8 mouse cellular contexts compared by ENCODE assay signal in the genomic region with DNA sequence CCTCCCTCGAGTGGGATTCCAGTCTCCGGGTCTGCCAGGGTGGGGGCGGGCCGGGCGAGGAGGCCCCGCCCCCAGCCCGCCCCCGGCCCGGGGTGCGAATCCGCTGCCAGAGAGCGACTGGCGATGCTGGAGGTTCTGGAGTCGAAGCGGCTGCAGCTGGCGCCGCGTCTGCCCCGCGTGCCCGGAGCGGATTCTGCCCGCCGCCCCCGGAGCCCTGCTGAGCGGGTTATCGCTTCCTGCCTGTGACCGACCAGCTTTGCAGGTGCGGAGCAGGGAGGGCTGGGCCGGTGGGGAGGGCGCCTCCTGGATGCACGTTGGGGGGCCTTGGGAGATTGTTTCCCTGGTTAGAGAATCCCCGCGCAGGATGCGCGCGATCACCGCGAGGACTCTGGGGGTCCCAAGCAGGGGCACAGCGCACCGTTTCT. TPM values are rescaled to one million over a fixed set of nuclear protein-coding genes. Genes with fewer than 3 reads are reported as not detected.
DNase-seq lines count a peak whose midpoint lies in the region; ATAC-seq lines count a peak whose summit lies in the region.

No protein-coding gene starts in this region.

- H3K4me3 ChIP-seq in lung, embryonic 16.5 days (ENCODE audit: low read length), result peak overlapping the region; percentile 53
- peak overlapping the region; percentile 68 for H3K4me3 ChIP-seq in limb, embryonic 10.5 days
- peak overlapping the region; percentile 51 for H3K4me3 ChIP-seq in neural tube, embryonic 11.5 days (ENCODE audit: low read depth, low read length)

- peak; percentile 49 for DNase-seq in adrenal gland, postnatal 10 days
- DNase-seq in adrenal gland, postnatal 4 days (ENCODE audit: low spot score in 2 of 2), result no peak
- no peak for DNase-seq in lung, adult 18-20 months
- DNase-seq in limb, embryonic 10.5 days (ENCODE audit: low spot score), result peak; percentile 81
- peak; percentile 61 for DNase-seq in neural tube, embryonic 11.5 days (ENCODE audit: low spot score)
- no peak for DNase-seq in adipocyte (ENCODE audit: low spot score)

- H3K4me1 ChIP-seq in lung, embryonic 16.5 days (replicated peaks; ENCODE audit: control insufficient read depth, insufficient read depth, low read length), result peaks cover 5% of the 10 kb centered on the region; the same call in 1 of the 2 replicates
- peaks cover 45% of the 10 kb centered on the region for H3K4me1 ChIP-seq in limb, embryonic 10.5 days
- peaks cover 14% of the 10 kb centered on the region for H3K4me1 ChIP-seq in neural tube, embryonic 11.5 days (ENCODE audit: control insufficient read depth, insufficient read depth, low read length)

- H3K9ac ChIP-seq in lung, embryonic 16.5 days (ENCODE audit: low read length), result peak overlapping the region; percentile 64
- H3K9ac ChIP-seq in neural tube, embryonic 11.5 days (ENCODE audit: low read length), result peak overlapping the region; percentile 67

- H3K4me2 ChIP-seq in lung, embryonic 16.5 days (ENCODE audit: low read depth, low read length), result peak overlapping the region; percentile 93
- H3K4me2 ChIP-seq in neural tube, embryonic 11.5 days (ENCODE audit: low read depth), result peak overlapping the region; percentile 96

- no peaks in the 10 kb centered on the region for H3K36me3 ChIP-seq in lung, embryonic 16.5 days (ENCODE audit: control insufficient read depth, insufficient read depth, low read length)
- H3K36me3 ChIP-seq in limb, embryonic 10.5 days, result no peaks in the 10 kb centered on the region
- H3K36me3 ChIP-seq in neural tube, embryonic 11.5 days (ENCODE audit: control insufficient read depth, insufficient read depth, low read length), result no peaks in the 10 kb centered on the region

- H3K9me3 ChIP-seq in lung, embryonic 16.5 days (ENCODE audit: control insufficient read depth, low read length), result no peaks in the 10 kb centered on the region
- H3K9me3 ChIP-seq in limb, embryonic 10.5 days (replicated peaks), result no peaks in the 10 kb centered on the region
- H3K9me3 ChIP-seq in neural tube, embryonic 11.5 days (ENCODE audit: control insufficient read depth, low read length), result no peaks in the 10 kb centered on the region

- WGBS in lung, embryonic 16.5 days, result 0% methylated on average over 37 of the region's 41 CpGs
- WGBS in limb, embryonic 10.5 days, result under 1% methylated on average over 41 of the region's 41 CpGs
- WGBS in neural tube, embryonic 11.5 days, result under 1% methylated on average over 40 of the region's 41 CpGs

- no peak overlapping the region for H3K27ac ChIP-seq in lung, embryonic 16.5 days (ENCODE audit: low read length)
- H3K27ac ChIP-seq in limb, embryonic 10.5 days, result peak overlapping the region; percentile 83
- no peak overlapping the region for H3K27ac ChIP-seq in neural tube, embryonic 11.5 days (ENCODE audit: low read depth, low read length)

- peaks cover 5% of the 10 kb centered on the region; the same call in 1 of the 2 replicates for H3K27me3 ChIP-seq in lung, embryonic 16.5 days (ENCODE audit: control insufficient read depth, insufficient read depth, low read depth, low read length)
- peaks cover 45% of the 10 kb centered on the region for H3K27me3 ChIP-seq in limb, embryonic 10.5 days (ENCODE audit: low read depth, poor library complexity, severe bottlenecking)
- H3K27me3 ChIP-seq in neural tube, embryonic 11.5 days (ENCODE audit: control insufficient read depth, insufficient read depth, low read length), result no peaks in the 10 kb centered on the region; the same call in 1 of the 2 replicates

- peak; percentile 57 for ATAC-seq in lung, embryonic 16.5 days (ENCODE audit: low read depth)
- ATAC-seq in granulocyte monocyte progenitor cell, adult 5-6 weeks (replicated peaks; ENCODE audit: poor library complexity, severe bottlenecking), result peak; percentile 63
- ATAC-seq in neural tube, embryonic 11.5 days (ENCODE audit: insufficient read depth, low FRiP score, low TSS enrichment), result peak; percentile 45; the same call in 1 of the 2 replicates

RNA-seq across cellular contexts. Expression of gene Camkv, which starts 0.3 kb away (rescaled TPM):
- total RNA-seq in adrenal gland, postnatal 10 days (2021), result 1 to 10 TPM; 1.6 to 2.7 TPM
- 1 to 10 TPM; 3.5 to 4.0 TPM for total RNA-seq in adrenal gland, postnatal 4 days (2021)
- polyA plus RNA-seq in lung, embryonic 16.5 days (2015; fragmentation: Nextera tagmentation; extraction: Ambion mirVana), result 2.0 and 2.5 TPM in 2 replicates
- total RNA-seq in granulocyte monocyte progenitor cell, adult 5-6 weeks (2014; fragmentation: Nextera tagmentation), result not detected in 2 replicates
- not detected in 2 replicates for total RNA-seq in granulocyte monocyte progenitor cell, adult 5-6 weeks (2017)
- polyA plus RNA-seq in limb, embryonic 10.5 days (2016; fragmentation: Nextera tagmentation; extraction: Ambion mirVana), result 7.5 and 9.9 TPM in 2 replicates
- polyA plus RNA-seq in neural tube, embryonic 11.5 days (2014; fragmentation: Nextera tagmentation; extraction: Ambion mirVana), result 3.5 and 4.3 TPM in 2 replicates

RNA-seq across cellular contexts. Expression of gene Actl11, which starts 7.5 kb away (rescaled TPM):
- total RNA-seq in adrenal gland, postnatal 10 days (2021), result not detected
- total RNA-seq in adrenal gland, postnatal 4 days (2021), result not detected
- polyA plus RNA-seq in lung, embryonic 16.5 days (2015; fragmentation: Nextera tagmentation; extraction: Ambion mirVana), result not detected in 2 replicates
- not detected in 2 replicates for total RNA-seq in granulocyte monocyte progenitor cell, adult 5-6 weeks (2014; fragmentation: Nextera tagmentation)
- total RNA-seq in granulocyte monocyte progenitor cell, adult 5-6 weeks (2017), result not detected in 2 replicates
- polyA plus RNA-seq in limb, embryonic 10.5 days (2016; fragmentation: Nextera tagmentation; extraction: Ambion mirVana), result not detected in 2 replicates
- not detected in 2 replicates for polyA plus RNA-seq in neural tube, embryonic 11.5 days (2014; fragmentation: Nextera tagmentation; extraction: Ambion mirVana)

RNA-seq across cellular contexts. Expression of gene Traip, which starts 14.1 kb away (rescaled TPM):
- 1 to 10 TPM; 5.1 to 7.4 TPM for total RNA-seq in adrenal gland, postnatal 10 days (2021)
- total RNA-seq in adrenal gland, postnatal 4 days (2021), result 10 to 100 TPM; 14.4 to 16.3 TPM
- polyA plus RNA-seq in lung, embryonic 16.5 days (2015; fragmentation: Nextera tagmentation; extraction: Ambion mirVana), result 24.0 and 24.3 TPM in 2 replicates
- total RNA-seq in granulocyte monocyte progenitor cell, adult 5-6 weeks (2014; fragmentation: Nextera tagmentation), result 11.1 and 19.4 TPM in 2 replicates
- 24.0 and 29.7 TPM in 2 replicates for total RNA-seq in granulocyte monocyte progenitor cell, adult 5-6 weeks (2017)
- polyA plus RNA-seq in limb, embryonic 10.5 days (2016; fragmentation: Nextera tagmentation; extraction: Ambion mirVana), result 43.2 and 45.9 TPM in 2 replicates
- polyA plus RNA-seq in neural tube, embryonic 11.5 days (2014; fragmentation: Nextera tagmentation; extraction: Ambion mirVana), result 25.2 and 25.7 TPM in 2 replicates

RNA-seq across cellular contexts. Expression of gene Mst1r, which starts 29.1 kb away (rescaled TPM):
- 1 to 10 TPM; 5.6 to 8.5 TPM for total RNA-seq in adrenal gland, postnatal 10 days (2021)
- total RNA-seq in adrenal gland, postnatal 4 days (2021), result 10 to 100 TPM; 10.8 to 15.7 TPM
- polyA plus RNA-seq in lung, embryonic 16.5 days (2015; fragmentation: Nextera tagmentation; extraction: Ambion mirVana), result 3.5 and 6.0 TPM in 2 replicates
- not detected in 2 replicates for total RNA-seq in granulocyte monocyte progenitor cell, adult 5-6 weeks (2014; fragmentation: Nextera tagmentation)
- total RNA-seq in granulocyte monocyte progenitor cell, adult 5-6 weeks (2017), result 0.26 and 6.3 TPM in 2 replicates
- polyA plus RNA-seq in limb, embryonic 10.5 days (2016; fragmentation: Nextera tagmentation; extraction: Ambion mirVana), result 0.30 and 1.2 TPM in 2 replicates
- polyA plus RNA-seq in neural tube, embryonic 11.5 days (2014; fragmentation: Nextera tagmentation; extraction: Ambion mirVana), result 0.33 and 1.1 TPM in 2 replicates

RNA-seq across cellular contexts. Expression of gene Uba7, which starts 39.5 kb away (rescaled TPM):
- 10 to 100 TPM; 19.0 to 22.5 TPM for total RNA-seq in adrenal gland, postnatal 10 days (2021)
- 10 to 100 TPM; 21.8 to 32.0 TPM for total RNA-seq in adrenal gland, postnatal 4 days (2021)
- 20.6 and 24.2 TPM in 2 replicates for polyA plus RNA-seq in lung, embryonic 16.5 days (2015; fragmentation: Nextera tagmentation; extraction: Ambion mirVana)
- total RNA-seq in granulocyte monocyte progenitor cell, adult 5-6 weeks (2014; fragmentation: Nextera tagmentation), result 79.1 and 88.9 TPM in 2 replicates
- 21.4 and 33.4 TPM in 2 replicates for total RNA-seq in granulocyte monocyte progenitor cell, adult 5-6 weeks (2017)
- 18.6 and 22.5 TPM in 2 replicates for polyA plus RNA-seq in limb, embryonic 10.5 days (2016; fragmentation: Nextera tagmentation; extraction: Ambion mirVana)
- polyA plus RNA-seq in neural tube, embryonic 11.5 days (2014; fragmentation: Nextera tagmentation; extraction: Ambion mirVana), result 10.9 and 12.1 TPM in 2 replicates

Comparison
In these comparisons a context has a peak if more than half of its experiments do, and no peak if none do; other contexts are left out.
1. DNase-seq: peak in adrenal gland, postnatal 10 days (single experiment), limb, embryonic 10.5 days (single experiment) and neural tube, embryonic 11.5 days (single experiment); none in adrenal gland, postnatal 4 days (0 of 2), lung, adult 18-20 months (0 of 2) and adipocyte (single experiment).
2. Peak in every context shown above with its lines, with median percentiles within 50 percentile points of each other: ATAC-seq and H3K4me3 ChIP-seq.